Mouse (Mus musculus): Measurements from ENCODE around the gene Ccrl2. TPM values are rescaled to one million over a fixed set of nuclear protein-coding genes. Genes with fewer than 3 reads are reported as not detected.

Gene Ccrl2
- polyA plus RNA-seq, 1 experiment from 2014 or later: 4.6 TPM

GRCm38 (mm10) chr9:111015658-111016057 lies 41.7 kb downstream of the Ccrl2 start:
- WGBS: 74% methylated on average over 4 of the region's 4 CpGs
- H3K4me3 ChIP-seq: no peak overlapping the region

GRCm38 (mm10) chr9:111012041-111012440 lies 45.3 kb downstream of the Ccrl2 start:
- Histone ChIP-seq H3K36me3 (no peaks in the 10 kb centered on the region), H3K4me1 (no peaks in the 10 kb centered on the region), H3K9ac (no peak overlapping the region), H3K4me3 (no peak overlapping the region), H3K4me2 (no peak overlapping the region), H3K27me3 (no peaks in the 10 kb centered on the region), H3K27ac (no peak overlapping the region), H3K9me3 (no peaks in the 10 kb centered on the region)
- 78% methylated on average over 3 of the region's 3 CpGs for WGBS
- ATAC-seq (ENCODE audit: borderline replicate concordance, extremely low read depth, low FRiP score, low TSS enrichment): no peak

More at GRCm38 (mm10) chr9:111015658-111016057, 41.7 kb downstream of the Ccrl2 start:
- Histone ChIP-seq H3K36me3 (no peaks in the 10 kb centered on the region), H3K9ac (no peak overlapping the region), H3K9me3 (no peaks in the 10 kb centered on the region), H3K4me1 (no peaks in the 10 kb centered on the region), H3K4me2 (no peak overlapping the region), H3K27ac (no peak overlapping the region), H3K27me3 (no peaks in the 10 kb centered on the region)
- no peak for ATAC-seq (ENCODE audit: borderline replicate concordance, extremely low read depth, low FRiP score, low TSS enrichment)

- no peak overlapping the region for H3K4me2 ChIP-seq
- no peaks in the 10 kb centered on the region for H3K27me3 ChIP-seq
- no peak overlapping the region for H3K9ac ChIP-seq
- H3K4me3 ChIP-seq: no peak overlapping the region
- no peaks in the 10 kb centered on the region for H3K36me3 ChIP-seq
- no peaks in the 10 kb centered on the region for H3K9me3 ChIP-seq
- no peak for ATAC-seq (ENCODE audit: borderline replicate concordance, extremely low read depth, low FRiP score, low TSS enrichment)
- 73% methylated on average over 9 of the region's 9 CpGs for WGBS
- H3K4me1 ChIP-seq: no peaks in the 10 kb centered on the region
- no peak overlapping the region for H3K27ac ChIP-seq
Observed at GRCm38 (mm10) chr9:111011550-111011949, 45.8 kb downstream of the Ccrl2 start.

GRCm38 (mm10) chr9:111009763-111010162 lies 47.6 kb downstream of the Ccrl2 start:
- H3K36me3 ChIP-seq: no peaks in the 10 kb centered on the region
- H3K4me3 ChIP-seq: no peak overlapping the region
- H3K27me3 ChIP-seq: no peaks in the 10 kb centered on the region
- no peak overlapping the region for H3K9ac ChIP-seq
- no peak overlapping the region for H3K27ac ChIP-seq
- WGBS: 50% methylated on average over 3 of the region's 3 CpGs
- no peaks in the 10 kb centered on the region for H3K4me1 ChIP-seq
- H3K9me3 ChIP-seq: no peaks in the 10 kb centered on the region
- no peak for ATAC-seq (ENCODE audit: borderline replicate concordance, extremely low read depth, low FRiP score, low TSS enrichment)
- no peak overlapping the region for H3K4me2 ChIP-seq

GRCm38 (mm10) chr9:111006544-111006943 lies 50.8 kb downstream of the Ccrl2 start:
- Histone ChIP-seq H3K9ac (no peak overlapping the region), H3K4me1 (no peaks in the 10 kb centered on the region), H3K4me3 (no peak overlapping the region), H3K36me3 (no peaks in the 10 kb centered on the region), H3K27ac (no peak overlapping the region), H3K4me2 (no peak overlapping the region), H3K9me3 (no peaks in the 10 kb centered on the region), H3K27me3 (no peaks in the 10 kb centered on the region)
- WGBS: 84% methylated on average over 2 of the region's 2 CpGs
- no peak for ATAC-seq (ENCODE audit: borderline replicate concordance, extremely low read depth, low FRiP score, low TSS enrichment)

Other genes with a start within 250 kb of the Ccrl2 start
- not detected in 2 replicates for gene Prss44, start 243.5 kb downstream of the Ccrl2 start, polyA plus RNA-seq (2015; fragmentation: Nextera tagmentation; extraction: Ambion mirVana)
- gene Prss43, start 230.8 kb downstream of the Ccrl2 start, polyA plus RNA-seq (2015; fragmentation: Nextera tagmentation; extraction: Ambion mirVana): not detected in 2 replicates
- not detected in 2 replicates for gene Prss45, start 222.9 kb downstream of the Ccrl2 start, polyA plus RNA-seq (2015; fragmentation: Nextera tagmentation; extraction: Ambion mirVana)
- gene Prss46, start 213.0 kb downstream of the Ccrl2 start, polyA plus RNA-seq (2015; fragmentation: Nextera tagmentation; extraction: Ambion mirVana): not detected in 2 replicates
- gene Prss50, start 199.6 kb downstream of the Ccrl2 start, polyA plus RNA-seq (2015; fragmentation: Nextera tagmentation; extraction: Ambion mirVana): 0.14 TPM in 1 of 2 replicates, not detected in the other
- 5.9 and 8.7 TPM in 2 replicates for gene Als2cl, start 177.6 kb downstream of the Ccrl2 start, polyA plus RNA-seq (2015; fragmentation: Nextera tagmentation; extraction: Ambion mirVana)
- 1.1 and 1.3 TPM in 2 replicates for gene Tmie, start 177.4 kb downstream of the Ccrl2 start, polyA plus RNA-seq (2015; fragmentation: Nextera tagmentation; extraction: Ambion mirVana)
- gene Fam240a, start 140.7 kb downstream of the Ccrl2 start, polyA plus RNA-seq (2015; fragmentation: Nextera tagmentation; extraction: Ambion mirVana): not detected in 2 replicates
- gene Tdgf1, start 111.4 kb downstream of the Ccrl2 start, polyA plus RNA-seq (2015; fragmentation: Nextera tagmentation; extraction: Ambion mirVana): not detected in 2 replicates
- gene Lrrc2, start 106.0 kb downstream of the Ccrl2 start, polyA plus RNA-seq (2015; fragmentation: Nextera tagmentation; extraction: Ambion mirVana): 0.19 and 0.45 TPM in 2 replicates
- gene Rtp3, start 66.9 kb downstream of the Ccrl2 start, polyA plus RNA-seq (2015; fragmentation: Nextera tagmentation; extraction: Ambion mirVana): 1.1 TPM in 2 replicates
- 1.5 and 2.7 TPM in 2 replicates for gene Ltf, start 38.2 kb downstream of the Ccrl2 start, polyA plus RNA-seq (2015; fragmentation: Nextera tagmentation; extraction: Ambion mirVana)
- gene Lrrfip2, start 60.1 kb upstream of the Ccrl2 start, polyA plus RNA-seq (2015; fragmentation: Nextera tagmentation; extraction: Ambion mirVana): 42.3 and 46.1 TPM in 2 replicates
- 37.8 and 38.8 TPM in 2 replicates for gene Mlh1, start 214.3 kb upstream of the Ccrl2 start, polyA plus RNA-seq (2015; fragmentation: Nextera tagmentation; extraction: Ambion mirVana)
- gene Epm2aip1, start 214.4 kb upstream of the Ccrl2 start, polyA plus RNA-seq (2015; fragmentation: Nextera tagmentation; extraction: Ambion mirVana): 22.4 and 24.6 TPM in 2 replicates

Measured in lung, embryonic 15.5 days (tissue).